Mouse (Mus musculus) telencephalon, adult 2 months (tissue): ENCODE data around the gene Ssb.
"Not testable (repeated sequence)": the region's sequence is repeated elsewhere in the genome, so short reads cannot be mapped to it uniquely, and the experiment has no call there.

ENCODE experiments used
- DNase-seq: peaks from one replicate; pipeline ENCODE4 v3.0.0-alpha.2; 2011; ENCODE audit warnings: low read depth, low spot score

Gene Ssb

GRCm38 (mm10) chr2:69862117-69862657 lies 825 bp downstream of the Ssb start:
- no peak for DNase-seq

DNA sequence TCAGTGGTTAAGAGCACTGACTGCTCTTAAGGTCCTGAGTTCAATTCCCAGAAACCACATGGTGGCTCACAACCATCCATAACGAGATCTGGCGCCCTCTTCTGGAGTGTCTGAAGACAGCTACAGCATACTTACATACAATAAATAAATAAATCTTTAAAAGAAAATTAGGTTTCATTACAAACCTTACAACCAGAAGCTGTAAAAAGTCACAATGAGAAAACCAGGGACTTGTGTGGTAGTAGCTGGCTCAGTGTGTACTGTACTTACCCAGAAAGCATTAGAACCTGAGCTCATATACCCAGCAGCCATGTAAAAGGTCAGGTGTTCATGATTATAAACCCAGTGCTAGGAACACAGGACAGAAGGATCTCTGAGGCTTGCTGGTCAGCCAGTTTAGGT lies 22.6 kb downstream of the Ssb start:
- no peak for DNase-seq

GRCm38 (mm10) chr2:69884581-69884980 lies 23.2 kb downstream of the Ssb start:
- no peak for DNase-seq

- DNase-seq: no peak
These were observed 23.7 kb downstream of the Ssb start for GRCm38 (mm10) chr2:69885050-69885449.

DNA sequence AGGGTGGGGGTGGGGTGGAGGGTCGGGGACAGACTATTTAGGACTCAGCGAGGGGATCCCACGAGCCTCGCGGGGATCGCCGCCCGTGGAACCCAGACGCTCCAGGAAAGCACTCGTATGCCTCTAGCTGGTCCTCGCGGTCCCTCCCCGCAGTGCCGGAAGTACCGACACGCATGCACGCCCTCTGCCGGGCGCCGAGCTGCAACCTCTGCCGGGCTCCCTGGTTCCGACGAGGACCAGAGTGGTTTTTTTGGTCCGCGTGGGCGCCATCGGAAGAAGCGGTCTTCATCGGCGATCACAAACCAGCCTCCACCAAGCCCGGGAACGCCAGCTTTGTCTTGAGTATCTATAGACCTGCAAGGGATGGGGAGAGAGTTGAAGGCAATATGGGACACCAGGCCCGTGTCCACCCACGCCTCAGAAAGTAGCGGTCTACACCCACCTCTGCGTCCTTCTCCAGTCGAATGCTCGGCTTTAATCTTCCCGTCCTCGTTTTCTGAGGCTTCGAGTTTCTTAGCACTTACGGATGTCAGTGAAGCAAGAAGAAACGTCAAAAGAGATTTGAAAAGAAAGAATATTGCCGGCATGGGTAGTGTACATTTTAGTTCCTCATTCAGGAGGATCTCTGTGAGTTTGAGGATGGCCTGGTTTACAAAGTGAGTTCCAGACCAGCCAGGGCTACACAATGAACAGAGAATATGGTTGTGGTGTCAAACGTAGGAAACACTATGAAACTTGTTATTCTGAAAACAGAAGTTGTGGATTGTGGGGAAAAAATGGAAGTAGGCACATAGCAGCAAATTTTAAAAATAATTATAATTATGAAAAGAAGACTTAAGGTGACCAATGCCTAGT lies 24.3 kb downstream of the Ssb start, which contains the start of gene Mettl5:
Mettl5 (minus strand) TSS at position 165 of the 855 bp plus-strand sequence.
- peak; percentile 83 for DNase-seq

- no peak for DNase-seq
These were observed 27.6 kb downstream of the Ssb start for GRCm38 (mm10) chr2:69888957-69889356.

GRCm38 (mm10) chr2:69890843-69891242 lies 29.5 kb downstream of the Ssb start:
- DNase-seq: no peak

- DNase-seq: no peak
These were observed 31.8 kb downstream of the Ssb start for GRCm38 (mm10) chr2:69893145-69893544.

- DNase-seq: no peak
These were observed 32.5 kb downstream of the Ssb start for GRCm38 (mm10) chr2:69893891-69894290.

DNA sequence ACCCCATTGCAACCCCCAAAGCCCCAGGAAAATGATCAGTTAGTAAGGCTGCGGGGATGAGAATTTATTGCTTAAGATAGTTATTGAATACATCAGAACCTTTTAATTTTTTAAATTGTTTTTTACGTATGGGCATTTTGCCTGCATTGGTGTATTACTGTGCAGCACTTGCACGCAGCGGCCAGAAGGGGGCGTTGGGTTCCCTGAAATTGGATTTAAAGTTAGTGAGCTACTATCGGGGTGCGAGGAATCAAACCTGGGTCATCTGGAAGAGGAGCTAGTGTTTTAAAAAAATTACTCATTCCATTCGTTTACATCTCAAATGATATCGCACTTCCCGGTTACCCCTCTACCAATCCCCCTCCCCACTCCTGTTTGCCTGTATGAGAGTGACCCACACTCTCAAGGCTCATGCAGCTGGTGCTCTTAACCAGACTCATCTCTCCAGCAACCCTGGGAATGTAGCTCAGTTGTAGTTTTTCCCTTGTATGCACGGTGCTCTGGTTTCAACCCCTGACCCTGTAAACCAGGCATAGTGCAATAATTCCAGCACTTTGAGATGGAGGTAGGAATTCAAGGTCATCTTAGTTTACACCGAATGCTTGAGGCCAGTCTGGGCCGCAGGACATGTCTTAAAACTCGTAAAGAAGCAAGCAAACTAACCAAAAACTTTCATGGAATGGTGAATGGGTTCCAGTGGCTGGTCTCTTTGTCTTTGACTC lies 34.3 kb downstream of the Ssb start:
- no peak for DNase-seq

DNA sequence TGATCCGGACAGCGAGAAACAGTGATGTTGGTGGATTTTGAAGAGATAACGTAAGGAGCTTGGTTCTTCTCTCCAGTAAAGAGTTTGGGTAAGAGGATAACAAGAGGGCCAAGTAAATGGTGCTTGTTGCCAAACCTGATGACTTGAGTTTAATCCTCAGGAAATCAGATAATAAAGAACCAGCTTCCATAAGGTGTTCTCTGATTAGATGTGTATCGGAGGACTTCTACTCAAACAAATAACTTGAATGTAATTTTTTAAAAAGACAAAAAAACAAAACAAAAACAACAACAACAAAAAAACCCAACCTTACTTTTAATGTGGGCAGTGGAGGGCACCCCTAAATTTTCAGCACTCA lies 34.8 kb downstream of the Ssb start:
- DNase-seq: no peak

DNA sequence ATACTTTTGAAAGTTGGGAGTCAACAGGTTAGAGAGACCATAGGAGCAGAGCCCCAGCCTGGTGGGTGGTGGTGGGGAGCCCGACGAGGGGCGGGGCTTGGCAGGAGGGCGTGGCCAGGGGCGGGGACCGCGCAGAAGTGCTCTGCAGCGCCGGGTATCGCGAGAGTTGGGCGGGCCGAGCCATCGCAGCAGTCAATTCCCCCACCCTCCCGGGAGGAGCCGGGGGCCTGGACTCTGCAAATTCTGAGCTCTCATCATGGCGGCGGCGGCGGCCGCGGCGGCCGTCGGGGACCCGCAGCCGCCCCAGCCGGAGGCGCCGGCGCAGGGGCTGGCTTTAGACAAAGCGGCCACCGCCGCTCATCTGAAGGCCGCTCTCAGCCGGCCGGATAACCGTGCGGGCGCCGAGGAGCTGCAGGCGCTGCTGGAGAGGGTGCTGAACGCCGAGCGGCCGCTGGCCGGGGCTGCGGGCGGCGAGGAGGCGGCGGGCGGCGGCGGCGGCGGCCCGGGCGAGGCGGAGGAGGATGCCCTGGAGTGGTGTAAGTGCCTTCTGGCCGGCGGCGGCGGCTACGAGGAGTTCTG lies 35.8 kb downstream of the Ssb start, which contains the start of gene Ubr3:
Ubr3 (plus strand) TSS at position 208 of the 579 bp plus-strand sequence.
- DNase-seq: peak; percentile 85

- peak; percentile 41 for DNase-seq
These were observed 36.5 kb downstream of the Ssb start for GRCm38 (mm10) chr2:69897618-69898575.

GRCm38 (mm10) chr2:69903541-69903940 lies 42.2 kb downstream of the Ssb start:
- DNase-seq: no peak

GRCm38 (mm10) chr2:69907394-69907793 lies 46.0 kb downstream of the Ssb start:
- DNase-seq: not testable (repeated sequence)

DNA sequence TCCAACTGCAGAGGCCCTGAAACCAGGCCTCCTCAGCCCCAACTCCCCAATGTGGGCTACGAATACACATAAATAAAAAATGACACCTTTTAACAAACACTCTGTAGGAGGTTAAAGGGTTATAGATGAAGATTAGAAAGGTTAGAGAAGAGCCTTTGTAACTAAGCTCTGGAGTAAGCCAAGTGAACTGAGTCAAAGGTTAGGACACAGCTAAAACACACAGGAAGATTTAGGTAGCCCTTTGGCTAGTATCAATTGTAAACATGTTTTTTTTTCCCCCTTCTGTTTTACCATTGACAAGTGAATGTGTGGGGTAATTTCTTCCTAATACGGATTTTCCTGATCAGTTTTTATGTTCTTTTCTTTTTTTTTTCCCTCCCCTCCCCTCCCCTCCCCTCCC lies 51.4 kb downstream of the Ssb start:
- DNase-seq: no peak

- DNase-seq: no peak
These were observed 55.9 kb downstream of the Ssb start for GRCm38 (mm10) chr2:69917301-69917700.
